Mouse (Mus musculus) myocyte (in vitro differentiated cells): Measurements from ENCODE around the gene Mark4. TPM values are rescaled to one million over a fixed set of nuclear protein-coding genes. Genes with fewer than 3 reads are reported as not detected.

ENCODE experiments used
- H3K27me3 ChIP-seq: one replicate; pipeline ENCODE4 v1.6.1; 2011; ENCODE audit not compliant: control insufficient read depth, insufficient read depth, insufficient read length
- H3K36me3 ChIP-seq: one replicate; pipeline ENCODE4 v1.6.1; 2011; ENCODE audit not compliant: control insufficient read depth, insufficient read depth
- H3K4me2 ChIP-seq: one replicate; pipeline ENCODE4 v1.6.1; 2011; ENCODE audit warnings: low read depth, control low read depth
- H3K4me3 ChIP-seq: one replicate; pipeline ENCODE4 v1.5.1; 2011; ENCODE audit warnings: mild to moderate bottlenecking, control low read depth, moderate library complexity
- H3K79me2 ChIP-seq: one replicate; pipeline ENCODE4 v1.6.1; 2011; ENCODE audit not compliant: control insufficient read depth, insufficient read depth
- H3ac ChIP-seq: one replicate; pipeline ENCODE4 v1.6.1; 2011; ENCODE audit not compliant: control insufficient read depth, insufficient read length
- CEBPB ChIP-seq: IDR thresholded peaks from 2 replicates; pipeline ENCODE4 v1.6.1; 2011; ENCODE audit warnings: mild to moderate bottlenecking, moderate library complexity; ENCODE audit not compliant: poor library complexity, insufficient read depth, severe bottlenecking
- E2F4 ChIP-seq: IDR thresholded peaks from one replicate; pipeline ENCODE4 v1.6.1; 2011; ENCODE audit warnings: mild to moderate bottlenecking, control low read depth, moderate library complexity; ENCODE audit not compliant: insufficient read depth
- MAX ChIP-seq: IDR thresholded peaks from one replicate; pipeline ENCODE4 v1.6.1; 2011; ENCODE audit warnings: low read depth, mild to moderate bottlenecking, control low read depth
- MYOD1 ChIP-seq, 3 experiments: IDR thresholded peaks; one replicate each; pipeline ENCODE4 v1.6.1; 2011; ENCODE audit warnings: control low read depth in 2 of 3, low read depth in 2 of 3, mild to moderate bottlenecking in 2 of 3, moderate library complexity in 1 of 3; ENCODE audit not compliant: insufficient read length in 2 of 3, control insufficient read depth in 1 of 3
- MYOG ChIP-seq, 3 experiments: IDR thresholded peaks; one replicate each; pipeline ENCODE4 v1.6.1; 2011; ENCODE audit warnings: control low read depth in 2 of 3, low read depth in 2 of 3, mild to moderate bottlenecking in 2 of 3; ENCODE audit not compliant: insufficient read length in 2 of 3, control insufficient read depth in 1 of 3, insufficient read depth in 1 of 3
- POLR2A ChIP-seq: IDR thresholded peaks from one replicate; pipeline ENCODE4 v1.6.1; 2011; ENCODE audit warnings: low read depth, mild to moderate bottlenecking, control low read depth, moderate library complexity; ENCODE audit not compliant: insufficient read length
- POLR2AphosphoS2 ChIP-seq: IDR thresholded peaks from one replicate; pipeline ENCODE4 v1.6.1; 2011; ENCODE audit warnings: low read depth, control low read depth; ENCODE audit not compliant: insufficient read length
- REST ChIP-seq: IDR thresholded peaks from one replicate; pipeline ENCODE4 v1.6.1; 2011; ENCODE audit warnings: mild to moderate bottlenecking, control low read depth, moderate library complexity; ENCODE audit not compliant: insufficient read depth, insufficient read length
- SRF ChIP-seq: IDR thresholded peaks from one replicate; pipeline ENCODE4 v1.6.1; 2011; ENCODE audit warnings: low read depth; ENCODE audit not compliant: control insufficient read depth, insufficient read length
- TCF12 ChIP-seq: IDR thresholded peaks from one replicate; pipeline ENCODE4 v1.6.1; 2011; ENCODE audit warnings: mild to moderate bottlenecking, control low read depth; ENCODE audit not compliant: poor library complexity, insufficient read depth, severe bottlenecking
- TCF3 ChIP-seq: IDR thresholded peaks from one replicate; pipeline ENCODE4 v1.6.1; 2011; ENCODE audit warnings: low read depth, control low read depth; ENCODE audit not compliant: insufficient read length
- USF1 ChIP-seq: IDR thresholded peaks from one replicate; pipeline ENCODE4 v1.6.1; 2011; ENCODE audit warnings: low read depth, mild to moderate bottlenecking, control low read depth, moderate library complexity
- polyA plus RNA-seq: library from polyadenylated mRNA; unstranded; fragments of >200 nt; fragmentation: generic; extraction: Trizol; gene quantifications from one replicate; pipeline ENCODE4 v1.2.1, GENCODE M21; 2012; ENCODE audit warnings: missing spikeins

Gene Mark4
- polyA plus RNA-seq, 1 experiment, result 18.2 TPM

- no peak overlapping the region for H3K4me2 ChIP-seq
- no peak overlapping the region for H3ac ChIP-seq
- H3K36me3 ChIP-seq, result no peaks in the 10 kb centered on the region
- H3K4me3 ChIP-seq, result no peak overlapping the region
- TF ChIP-seq USF1 (no peak), MYOD1 (IDR thresholded peaks at IDR 0.05; ENCODE audit: control insufficient read depth in 1 of 3, insufficient read length in 2 of 3, low read depth in 2 of 3) (no peak), POLR2AphosphoS2 (no peak), TCF3 (no peak), REST (no peak), E2F4 (no peak), MYOG (IDR thresholded peaks at IDR 0.05; ENCODE audit: control insufficient read depth in 1 of 3, insufficient read depth in 1 of 3, insufficient read length in 2 of 3, low read depth in 2 of 3) (no peak), POLR2A (no peak), MAX (no peak)
- no peaks in the 10 kb centered on the region for H3K79me2 ChIP-seq
- H3K27me3 ChIP-seq, result peaks cover 46% of the 10 kb centered on the region
Observed at GRCm38 (mm10) chr7:19470308-19470707, 11.7 kb upstream of the Mark4 start.

- peaks cover 44% of the 10 kb centered on the region for H3K27me3 ChIP-seq
- no peaks in the 10 kb centered on the region for H3K36me3 ChIP-seq
- TF ChIP-seq TCF3 (no peak), MYOD1 (IDR thresholded peaks at IDR 0.05; ENCODE audit: control insufficient read depth in 1 of 3, insufficient read length in 2 of 3, low read depth in 2 of 3) (no peak), CEBPB (no peak), MYOG (IDR thresholded peaks at IDR 0.05; ENCODE audit: control insufficient read depth in 1 of 3, insufficient read depth in 1 of 3, insufficient read length in 2 of 3, low read depth in 2 of 3) (no peak), MAX (no peak), E2F4 (no peak), TCF12 (no peak)
- no peaks in the 10 kb centered on the region for H3K79me2 ChIP-seq
- no peak overlapping the region for H3K4me3 ChIP-seq
- H3K4me2 ChIP-seq, result no peak overlapping the region
- no peak overlapping the region for H3ac ChIP-seq
Observed at GRCm38 (mm10) chr7:19469404-19469803, 10.8 kb upstream of the Mark4 start.

DNA sequence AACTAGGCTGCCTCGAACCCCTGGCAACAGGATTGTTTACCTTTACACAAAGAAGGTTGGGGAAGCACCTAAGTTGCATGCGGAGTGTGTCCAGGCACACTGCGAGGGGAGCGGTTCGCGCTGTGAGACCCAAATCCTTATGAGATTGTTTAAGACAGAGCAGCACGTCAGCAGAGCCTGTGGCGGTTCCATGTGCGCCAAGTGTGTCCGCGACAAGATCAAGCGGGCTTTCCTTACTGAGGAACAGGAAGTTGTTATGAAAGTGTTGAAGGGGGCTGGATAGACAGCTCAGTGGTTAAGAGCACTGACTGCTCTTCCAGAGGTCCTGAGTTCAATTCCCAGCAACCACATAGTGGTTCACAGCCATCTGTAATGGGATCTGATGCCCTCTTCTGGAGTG is 9.7 kb upstream of the Mark4 start:
- Histone ChIP-seq H3ac (no peak overlapping the region), H3K4me3 (no peak overlapping the region), H3K4me2 (no peak overlapping the region), H3K79me2 (no peaks in the 10 kb centered on the region), H3K27me3 (peaks cover 33% of the 10 kb centered on the region), H3K36me3 (no peaks in the 10 kb centered on the region)
- no peak for TF ChIP-seq POLR2A
- TF ChIP-seq MYOD1 (IDR thresholded peaks at IDR 0.05; ENCODE audit: control insufficient read depth in 1 of 3, insufficient read length in 2 of 3, low read depth in 2 of 3), result no peak
- TF ChIP-seq TCF12, result no peak
- no peak for TF ChIP-seq SRF
- TF ChIP-seq MAX, result no peak
- no peak for TF ChIP-seq TCF3
- TF ChIP-seq MYOG (IDR thresholded peaks at IDR 0.05; ENCODE audit: control insufficient read depth in 1 of 3, insufficient read depth in 1 of 3, insufficient read length in 2 of 3, low read depth in 2 of 3), result no peak
- TF ChIP-seq CEBPB, result no peak
- no peak for TF ChIP-seq POLR2AphosphoS2

- Histone ChIP-seq H3K4me3 (no peak overlapping the region), H3K4me2 (no peak overlapping the region), H3ac (no peak overlapping the region), H3K79me2 (no peaks in the 10 kb centered on the region), H3K36me3 (no peaks in the 10 kb centered on the region), H3K27me3 (peaks cover 26% of the 10 kb centered on the region)
- TF ChIP-seq MYOD1 (IDR thresholded peaks at IDR 0.05; ENCODE audit: control insufficient read depth in 1 of 3, insufficient read length in 2 of 3, low read depth in 2 of 3) (peak in 2 of 3 experiments; percentile 0 to 36), USF1 (no peak), POLR2A (no peak), MYOG (IDR thresholded peaks at IDR 0.05; ENCODE audit: control insufficient read depth in 1 of 3, insufficient read depth in 1 of 3, insufficient read length in 2 of 3, low read depth in 2 of 3) (peak in 1 of 3 experiments; percentile 35), E2F4 (no peak), TCF3 (no peak), REST (no peak)
Observed at GRCm38 (mm10) chr7:19467638-19468037, 9.0 kb upstream of the Mark4 start.

GRCm38 (mm10) chr7:19466602-19467145 is 8.1 kb upstream of the Mark4 start:
- H3K4me3 ChIP-seq, result no peak overlapping the region
- H3K79me2 ChIP-seq, result no peaks in the 10 kb centered on the region
- H3K36me3 ChIP-seq, result no peaks in the 10 kb centered on the region
- H3K27me3 ChIP-seq, result peaks cover 17% of the 10 kb centered on the region
- no peak overlapping the region for H3K4me2 ChIP-seq
- no peak overlapping the region for H3ac ChIP-seq
- no peak for TF ChIP-seq MYOD1 (IDR thresholded peaks at IDR 0.05; ENCODE audit: control insufficient read depth in 1 of 3, insufficient read length in 2 of 3, low read depth in 2 of 3)
- no peak for TF ChIP-seq POLR2A
- TF ChIP-seq E2F4, result no peak
- TF ChIP-seq TCF12, result no peak
- no peak for TF ChIP-seq TCF3
- TF ChIP-seq MYOG (IDR thresholded peaks at IDR 0.05; ENCODE audit: control insufficient read depth in 1 of 3, insufficient read depth in 1 of 3, insufficient read length in 2 of 3, low read depth in 2 of 3), result no peak
- TF ChIP-seq SRF, result no peak
- no peak for TF ChIP-seq CEBPB
- TF ChIP-seq USF1, result no peak
- no peak for TF ChIP-seq POLR2AphosphoS2
